Mouse (Mus musculus): Measurements from ENCODE around the gene Sgms1. TPM values are rescaled to one million over a fixed set of nuclear protein-coding genes. Genes with fewer than 3 reads are reported as not detected.
"Not testable (repeated sequence)": the region's sequence is repeated elsewhere in the genome, so short reads cannot be mapped to it uniquely, and the experiment has no call there.

Gene Sgms1
- polyA plus RNA-seq, 1 experiment from 2014 or later = 17.4 TPM

DNA sequence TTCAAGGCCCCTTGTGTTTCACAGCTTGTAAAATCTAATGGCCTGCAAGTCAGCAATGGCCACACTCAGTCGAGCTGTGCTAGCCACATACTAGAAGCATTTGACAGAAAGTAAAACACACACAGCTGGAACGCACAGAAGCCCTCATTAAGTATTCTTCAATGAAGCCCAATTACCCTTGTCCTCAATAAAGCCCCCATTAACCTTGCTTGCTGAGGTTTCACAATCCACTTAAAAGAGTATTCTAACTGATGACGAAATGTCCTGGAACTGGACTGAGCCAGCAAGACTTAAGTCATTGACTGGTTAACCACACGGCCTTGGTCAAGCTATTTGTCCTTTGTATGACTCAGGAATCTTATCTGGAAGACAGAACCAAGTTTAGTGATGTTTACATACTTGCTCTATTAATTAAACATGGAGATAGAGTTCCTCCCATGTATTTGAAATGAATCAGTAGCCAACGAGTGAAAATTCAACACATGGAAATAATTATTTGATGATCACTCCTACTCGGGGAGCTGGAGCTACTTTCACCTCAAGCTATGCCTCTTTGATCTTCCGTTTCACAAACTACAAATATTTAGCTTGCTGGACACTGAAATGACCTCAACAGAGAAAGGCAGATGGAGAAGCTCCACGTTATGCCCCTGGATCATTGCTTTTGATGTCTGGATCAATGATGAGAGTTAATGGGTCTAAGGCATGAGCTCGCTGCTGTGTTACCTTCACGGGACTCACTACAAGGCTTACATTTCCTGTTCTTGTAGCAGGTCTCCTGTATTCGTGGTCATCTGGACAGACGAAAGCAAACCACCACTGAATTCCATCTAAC, 69.8 kb downstream of the Sgms1 start:
- Histone ChIP-seq H3K4me3 (ENCODE audit: low read depth, low read length) (no peak overlapping the region), H3K27ac (ENCODE audit: low read depth, low read length) (no peak overlapping the region), H3K9ac (ENCODE audit: low read depth, low read length) (no peak overlapping the region), H3K4me1 (replicated peaks; ENCODE audit: control insufficient read depth, insufficient read depth, low read length) (no peaks in the 10 kb centered on the region), H3K4me2 (replicated peaks; ENCODE audit: low read depth, low read length) (no peak overlapping the region), H3K27me3 (ENCODE audit: control insufficient read depth, insufficient read depth, low read length) (no peaks in the 10 kb centered on the region), H3K9me3 (ENCODE audit: control insufficient read depth, low read length) (no peaks in the 10 kb centered on the region), H3K36me3 (ENCODE audit: control insufficient read depth, insufficient read depth, low read length) (no peaks in the 10 kb centered on the region)
- 66% methylated on average over 12 of the region's 12 CpGs for WGBS
- ATAC-seq (ENCODE audit: low FRiP score) = no peak
- DNase-seq (ENCODE audit: low spot score) = no peak

DNA sequence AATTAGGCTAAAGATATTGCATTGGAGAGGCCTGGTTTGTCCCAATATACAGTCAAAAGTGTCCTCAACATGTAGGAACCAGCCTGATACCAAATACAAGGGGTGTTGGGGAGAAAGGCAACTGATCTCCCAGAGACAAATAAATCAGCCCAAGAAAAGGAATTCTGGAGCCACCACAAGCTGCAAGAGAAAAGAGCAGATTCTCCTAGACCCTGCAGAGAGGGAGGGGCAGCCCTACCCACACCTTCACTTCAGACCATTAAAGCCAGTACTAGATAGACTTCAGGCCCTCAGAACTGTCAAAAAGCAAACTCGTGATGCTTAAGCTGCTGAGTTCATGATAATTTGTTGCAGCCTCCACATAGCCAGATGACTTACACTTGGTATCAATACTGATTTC, 70.5 kb downstream of the Sgms1 start:
- no peak overlapping the region for H3K4me3 ChIP-seq (ENCODE audit: low read depth, low read length)
- H3K4me2 ChIP-seq (replicated peaks; ENCODE audit: low read depth, low read length) = no peak overlapping the region
- no peaks in the 10 kb centered on the region for H3K4me1 ChIP-seq (replicated peaks; ENCODE audit: control insufficient read depth, insufficient read depth, low read length)
- no peak overlapping the region for H3K9ac ChIP-seq (ENCODE audit: low read depth, low read length)
- H3K36me3 ChIP-seq (ENCODE audit: control insufficient read depth, insufficient read depth, low read length) = no peaks in the 10 kb centered on the region
- 71% methylated on average over 1 of the region's 1 CpGs for WGBS
- no peaks in the 10 kb centered on the region for H3K9me3 ChIP-seq (ENCODE audit: control insufficient read depth, low read length)
- ATAC-seq (ENCODE audit: low FRiP score) = no peak
- DNase-seq (ENCODE audit: low spot score) = no peak
- no peaks in the 10 kb centered on the region for H3K27me3 ChIP-seq (ENCODE audit: control insufficient read depth, insufficient read depth, low read length)
- no peak overlapping the region for H3K27ac ChIP-seq (ENCODE audit: low read depth, low read length)

DNA sequence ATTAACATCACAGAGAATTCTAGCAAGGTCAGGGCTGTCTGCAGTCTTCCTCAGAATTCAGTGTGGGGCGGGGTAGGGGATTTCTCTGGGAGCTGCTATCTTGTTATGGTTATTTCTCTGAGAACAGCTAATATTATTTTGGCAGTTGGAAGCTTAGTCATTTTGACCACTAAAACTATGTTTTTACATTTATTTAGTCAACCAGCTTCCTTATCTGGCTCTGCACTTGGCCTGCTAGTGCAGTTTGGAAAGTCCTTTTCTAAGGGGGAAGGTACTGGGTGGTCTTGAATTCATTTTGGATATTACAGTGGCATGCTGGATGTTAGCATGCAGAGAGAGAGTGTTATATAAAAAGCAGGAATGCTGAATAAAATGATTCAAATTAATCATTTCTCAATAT, 72.2 kb downstream of the Sgms1 start:
- not testable (repeated sequence) for ATAC-seq (ENCODE audit: low FRiP score); H3K36me3 ChIP-seq (ENCODE audit: control insufficient read depth, insufficient read depth, low read length); H3K27me3 ChIP-seq (ENCODE audit: control insufficient read depth, insufficient read depth, low read length); H3K9ac ChIP-seq (ENCODE audit: low read depth, low read length); H3K4me1 ChIP-seq (replicated peaks; ENCODE audit: control insufficient read depth, insufficient read depth, low read length); DNase-seq (ENCODE audit: low spot score); H3K4me3 ChIP-seq (ENCODE audit: low read depth, low read length); H3K9me3 ChIP-seq (ENCODE audit: control insufficient read depth, low read length); H3K27ac ChIP-seq (ENCODE audit: low read depth, low read length); H3K4me2 ChIP-seq (replicated peaks; ENCODE audit: low read depth, low read length)
- 100% methylated on average over 1 of the region's 1 CpGs for WGBS

DNA sequence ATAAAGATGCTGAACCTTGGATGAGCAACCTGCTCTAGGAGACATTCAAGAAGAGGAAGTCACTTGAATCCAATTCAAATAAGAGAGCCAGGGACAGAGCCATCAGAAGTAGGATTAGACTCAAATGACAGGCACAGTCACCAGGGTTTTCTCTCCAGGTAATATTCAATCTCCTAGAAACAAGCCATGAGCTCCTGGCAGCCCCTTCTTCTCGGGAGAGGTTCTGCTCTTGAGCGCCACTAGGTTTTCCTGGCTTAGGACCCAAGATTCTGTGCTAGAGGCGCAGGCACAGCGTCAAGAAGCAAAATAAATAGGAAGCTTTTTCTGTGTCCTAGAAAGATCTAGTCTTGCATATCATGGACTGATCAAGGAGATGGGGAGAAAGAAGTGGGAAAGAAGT, 76.2 kb downstream of the Sgms1 start:
- no peak for ATAC-seq (ENCODE audit: low FRiP score)

DNA sequence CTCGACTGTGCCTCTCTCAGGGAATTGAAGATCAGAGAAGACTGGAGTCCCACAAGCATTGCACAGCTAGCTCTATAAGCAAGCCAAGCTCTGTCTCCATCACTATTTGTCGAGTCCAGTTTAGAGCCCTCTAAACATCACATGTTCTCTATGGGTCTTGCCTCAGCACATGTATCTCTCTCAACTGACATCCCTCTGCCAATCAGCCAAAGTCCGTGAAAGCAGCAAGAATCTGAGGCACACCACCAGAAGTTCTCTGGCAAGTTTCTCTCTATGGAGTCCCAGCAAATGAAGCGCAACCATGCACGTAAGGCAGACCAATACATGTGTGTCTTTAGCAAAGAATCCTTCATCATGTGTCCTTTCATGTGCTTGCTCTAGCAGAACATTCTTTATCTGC, 77.8 kb downstream of the Sgms1 start:
- 97% methylated on average over 5 of the region's 5 CpGs for WGBS
- no peak for ATAC-seq (ENCODE audit: low FRiP score)

More for the DNA sequence above, 76.2 kb downstream of the Sgms1 start:
- H3K4me2 ChIP-seq (replicated peaks; ENCODE audit: low read depth, low read length) = no peak overlapping the region
- H3K4me1 ChIP-seq (replicated peaks; ENCODE audit: control insufficient read depth, insufficient read depth, low read length) = no peaks in the 10 kb centered on the region
- no peaks in the 10 kb centered on the region for H3K36me3 ChIP-seq (ENCODE audit: control insufficient read depth, insufficient read depth, low read length)
- H3K4me3 ChIP-seq (ENCODE audit: low read depth, low read length) = no peak overlapping the region
- H3K9ac ChIP-seq (ENCODE audit: low read depth, low read length) = no peak overlapping the region
- H3K27ac ChIP-seq (ENCODE audit: low read depth, low read length) = no peak overlapping the region
- WGBS = 91% methylated on average over 4 of the region's 4 CpGs
- H3K9me3 ChIP-seq (ENCODE audit: control insufficient read depth, low read length) = no peaks in the 10 kb centered on the region
- no peak for DNase-seq (ENCODE audit: low spot score)
- no peaks in the 10 kb centered on the region for H3K27me3 ChIP-seq (ENCODE audit: control insufficient read depth, insufficient read depth, low read length)

DNA sequence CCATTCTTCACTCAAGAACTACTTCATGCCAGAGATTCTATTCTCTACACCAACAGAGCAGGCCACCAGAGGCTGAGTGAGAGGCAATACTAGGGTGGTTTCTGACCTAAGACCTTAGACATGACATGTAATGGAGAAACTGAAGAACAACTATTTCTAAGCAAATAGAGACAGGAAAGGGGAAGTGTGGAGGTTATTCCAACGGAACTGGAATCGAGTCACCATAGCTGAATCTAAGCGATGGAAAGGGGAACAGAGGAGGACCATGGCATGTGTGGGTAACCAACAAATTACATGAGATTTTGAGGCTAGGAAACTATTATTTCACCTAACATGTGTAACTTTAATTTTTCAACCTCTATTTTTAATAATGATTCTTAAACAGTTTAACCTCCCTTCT, 78.5 kb downstream of the Sgms1 start:
- WGBS = 99% methylated on average over 3 of the region's 3 CpGs

More for the DNA sequence above, 77.8 kb downstream of the Sgms1 start:
- Histone ChIP-seq H3K9ac (ENCODE audit: low read depth, low read length) (no peak overlapping the region), H3K4me1 (replicated peaks; ENCODE audit: control insufficient read depth, insufficient read depth, low read length) (no peaks in the 10 kb centered on the region), H3K27ac (ENCODE audit: low read depth, low read length) (no peak overlapping the region), H3K36me3 (ENCODE audit: control insufficient read depth, insufficient read depth, low read length) (no peaks in the 10 kb centered on the region), H3K4me3 (ENCODE audit: low read depth, low read length) (no peak overlapping the region), H3K4me2 (replicated peaks; ENCODE audit: low read depth, low read length) (no peak overlapping the region), H3K9me3 (ENCODE audit: control insufficient read depth, low read length) (no peaks in the 10 kb centered on the region), H3K27me3 (ENCODE audit: control insufficient read depth, insufficient read depth, low read length) (no peaks in the 10 kb centered on the region)
- DNase-seq (ENCODE audit: low spot score) = no peak

DNA sequence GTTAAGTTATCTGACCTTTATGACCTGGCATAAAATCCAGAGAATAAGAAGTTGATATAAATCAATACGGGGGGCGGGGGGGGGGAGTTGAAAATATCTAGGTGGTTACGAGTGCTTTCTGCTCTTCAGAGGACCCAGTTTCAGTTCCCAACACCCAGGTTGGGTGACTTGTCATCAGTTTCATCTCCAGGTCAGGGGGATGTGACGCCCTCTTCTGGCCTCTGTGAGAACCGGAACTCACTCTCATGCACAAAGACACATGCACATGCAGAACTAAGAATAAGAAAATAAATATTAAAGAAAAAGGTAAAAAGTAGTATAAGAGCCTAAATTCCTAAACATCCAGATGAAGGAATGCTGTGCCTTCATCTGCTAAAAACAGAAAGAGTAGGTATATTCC, 79.0 kb downstream of the Sgms1 start:
- ATAC-seq (ENCODE audit: low FRiP score) (no peak), DNase-seq (ENCODE audit: low spot score) (no peak)
- no peak overlapping the region for H3K4me2 ChIP-seq (replicated peaks; ENCODE audit: low read depth, low read length)
- no peaks in the 10 kb centered on the region for H3K4me1 ChIP-seq (replicated peaks; ENCODE audit: control insufficient read depth, insufficient read depth, low read length)
- no peaks in the 10 kb centered on the region for H3K9me3 ChIP-seq (ENCODE audit: control insufficient read depth, low read length)
- no peak overlapping the region for H3K27ac ChIP-seq (ENCODE audit: low read depth, low read length)
- no peak overlapping the region for H3K9ac ChIP-seq (ENCODE audit: low read depth, low read length)
- no peak overlapping the region for H3K4me3 ChIP-seq (ENCODE audit: low read depth, low read length)
- 94% methylated on average over 5 of the region's 5 CpGs for WGBS
- no peaks in the 10 kb centered on the region for H3K27me3 ChIP-seq (ENCODE audit: control insufficient read depth, insufficient read depth, low read length)
- H3K36me3 ChIP-seq (ENCODE audit: control insufficient read depth, insufficient read depth, low read length) = no peaks in the 10 kb centered on the region

More for the DNA sequence above, 78.5 kb downstream of the Sgms1 start:
- no peaks in the 10 kb centered on the region for H3K9me3 ChIP-seq (ENCODE audit: control insufficient read depth, low read length)
- H3K4me1 ChIP-seq (replicated peaks; ENCODE audit: control insufficient read depth, insufficient read depth, low read length) = no peaks in the 10 kb centered on the region
- no peak overlapping the region for H3K9ac ChIP-seq (ENCODE audit: low read depth, low read length)
- no peaks in the 10 kb centered on the region for H3K36me3 ChIP-seq (ENCODE audit: control insufficient read depth, insufficient read depth, low read length)
- H3K27ac ChIP-seq (ENCODE audit: low read depth, low read length) = no peak overlapping the region
- H3K4me3 ChIP-seq (ENCODE audit: low read depth, low read length) = no peak overlapping the region
- DNase-seq (ENCODE audit: low spot score) = no peak
- no peak for ATAC-seq (ENCODE audit: low FRiP score)
- H3K27me3 ChIP-seq (ENCODE audit: control insufficient read depth, insufficient read depth, low read length) = no peaks in the 10 kb centered on the region
- no peak overlapping the region for H3K4me2 ChIP-seq (replicated peaks; ENCODE audit: low read depth, low read length)

DNA sequence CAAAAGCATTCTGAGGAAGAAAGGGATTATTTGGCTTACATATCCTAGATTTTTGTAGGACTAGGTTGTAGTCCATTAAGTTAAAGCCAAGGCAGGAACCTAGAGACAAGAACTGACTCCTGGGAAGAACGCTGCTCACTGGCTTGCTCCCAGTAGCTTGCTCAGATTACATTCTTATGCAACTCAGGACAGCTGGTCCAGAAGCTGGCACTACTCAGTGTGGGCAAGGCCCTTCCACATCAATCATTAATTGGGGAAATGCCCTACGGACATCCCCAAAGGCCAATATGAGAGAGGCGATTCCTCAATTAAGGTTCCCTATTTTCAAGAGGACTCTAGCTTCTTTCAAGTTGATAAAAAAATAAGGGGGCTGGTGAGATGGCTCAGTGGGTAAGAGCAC, 80.2 kb downstream of the Sgms1 start:
- H3K27me3 ChIP-seq (ENCODE audit: control insufficient read depth, insufficient read depth, low read length) = no peaks in the 10 kb centered on the region
- no peaks in the 10 kb centered on the region for H3K36me3 ChIP-seq (ENCODE audit: control insufficient read depth, insufficient read depth, low read length)
- DNase-seq (ENCODE audit: low spot score) (no peak), ATAC-seq (ENCODE audit: low FRiP score) (no peak)
- H3K4me1 ChIP-seq (replicated peaks; ENCODE audit: control insufficient read depth, insufficient read depth, low read length) = no peaks in the 10 kb centered on the region
- no peak overlapping the region for H3K4me3 ChIP-seq (ENCODE audit: low read depth, low read length)
- no peak overlapping the region for H3K27ac ChIP-seq (ENCODE audit: low read depth, low read length)
- WGBS = 94% methylated on average over 3 of the region's 3 CpGs
- H3K9me3 ChIP-seq (ENCODE audit: control insufficient read depth, low read length) = no peaks in the 10 kb centered on the region
- no peak overlapping the region for H3K4me2 ChIP-seq (replicated peaks; ENCODE audit: low read depth, low read length)
- no peak overlapping the region for H3K9ac ChIP-seq (ENCODE audit: low read depth, low read length)

DNA sequence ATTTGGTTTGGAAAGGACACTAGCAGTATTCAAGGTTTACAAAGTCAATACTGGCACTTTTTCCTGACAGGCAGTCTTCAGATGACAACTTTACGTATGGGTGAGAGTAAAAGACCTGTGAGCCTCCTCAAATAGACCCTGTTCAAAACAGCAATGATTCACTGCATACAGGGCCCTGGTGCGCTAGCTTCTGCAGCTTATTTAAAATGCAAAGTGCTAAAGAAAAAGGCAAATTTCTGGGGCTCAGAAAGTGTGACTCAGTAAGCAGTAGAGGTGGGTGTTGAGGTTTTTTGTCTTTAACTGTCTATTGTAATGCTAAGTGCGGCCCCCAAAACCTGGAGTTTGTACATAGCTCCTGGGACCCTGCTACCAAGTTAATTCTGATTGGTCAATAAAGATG, 81.2 kb downstream of the Sgms1 start:
- Histone ChIP-seq H3K4me3 (ENCODE audit: low read depth, low read length) (no peak overlapping the region), H3K36me3 (ENCODE audit: control insufficient read depth, insufficient read depth, low read length) (no peaks in the 10 kb centered on the region), H3K27me3 (ENCODE audit: control insufficient read depth, insufficient read depth, low read length) (no peaks in the 10 kb centered on the region), H3K9ac (ENCODE audit: low read depth, low read length) (no peak overlapping the region), H3K4me2 (replicated peaks; ENCODE audit: low read depth, low read length) (no peak overlapping the region), H3K4me1 (replicated peaks; ENCODE audit: control insufficient read depth, insufficient read depth, low read length) (no peaks in the 10 kb centered on the region), H3K27ac (ENCODE audit: low read depth, low read length) (no peak overlapping the region), H3K9me3 (ENCODE audit: control insufficient read depth, low read length) (no peaks in the 10 kb centered on the region)
- WGBS = 83% methylated on average over 3 of the region's 3 CpGs
- DNase-seq (ENCODE audit: low spot score) (no peak), ATAC-seq (ENCODE audit: low FRiP score) (no peak)

Data from hindbrain, embryonic 11.5 days (tissue).